Mouse (Mus musculus): Measurements from ENCODE around the gene Syngap1. TPM values are rescaled to one million over a fixed set of nuclear protein-coding genes. Genes with fewer than 3 reads are reported as not detected.

Syngap1 gene
- total and polyA plus RNA-seq, 3 experiments, result 2.7 to 24.6 TPM; not detected in 1

GRCm38 (mm10) chr17:27011998-27012672 is 71.1 kb downstream of the Syngap1 start (continued):
- peak; percentile 13; the same call in 1 of the 2 replicates for TF ChIP-seq CHD1 (IDR thresholded peaks at IDR 0.05; ENCODE audit: low read depth, low read length)
- TF ChIP-seq MXI1 (IDR thresholded peaks at IDR 0.05; ENCODE audit: low read depth, low read length), result peak; percentile 92
- no peak for TF ChIP-seq GATA1 (IDR thresholded peaks at IDR 0.05; ENCODE audit: low read depth, low read length)
- peak; percentile 88; the same call in 1 of the 2 replicates for TF ChIP-seq ELF1 (IDR thresholded peaks at IDR 0.05; ENCODE audit: low read depth, low read length)
- TF ChIP-seq TAL1 (IDR thresholded peaks at IDR 0.05; ENCODE audit: low read length), result no peak
- peak; percentile 89 for TF ChIP-seq MYC (IDR thresholded peaks at IDR 0.05; ENCODE audit: low read depth, low read length)
- peak; percentile 24; the same call in 1 of the 2 replicates for TF ChIP-seq SMC3 (IDR thresholded peaks at IDR 0.05; ENCODE audit: low read depth, low read length)
- TF ChIP-seq ZC3H11A (IDR thresholded peaks at IDR 0.05; ENCODE audit: low read depth, low read length), result no peak
- no peak for TF ChIP-seq ZNF384 (IDR thresholded peaks at IDR 0.05; ENCODE audit: low read depth, low read length)
- no peak for TF ChIP-seq MYB (IDR thresholded peaks at IDR 0.05; ENCODE audit: low read depth, low read length)
- peak; percentile 67; the same call in 1 of the 2 replicates for TF ChIP-seq ZMIZ1 (IDR thresholded peaks at IDR 0.05; ENCODE audit: low read depth, low read length)
- peak; percentile 85 for TF ChIP-seq USF1 (IDR thresholded peaks at IDR 0.05; ENCODE audit: low read depth, low read length)
- TF ChIP-seq E2F4 (IDR thresholded peaks at IDR 0.05; ENCODE audit: borderline replicate concordance, low read depth, low read length), result no peak
- TF ChIP-seq EP300 (IDR thresholded peaks at IDR 0.05; ENCODE audit: low read depth in 1 of 2, low read length in 2 of 2), result peak in 1 of 2 experiments; percentile 41; a peak in 1 of 4 replicates
- TF ChIP-seq UBTF (IDR thresholded peaks at IDR 0.05; ENCODE audit: borderline replicate concordance, insufficient read depth, low read depth, low read length), result no peak
- TF ChIP-seq TCF12 (IDR thresholded peaks at IDR 0.05; ENCODE audit: low read depth, low read length), result peak; percentile 59
- TF ChIP-seq CHD2 (IDR thresholded peaks at IDR 0.05; ENCODE audit: low read length), result 0 out of 2 replicates have a peak, but pooled peaks have one; percentile 16
- TF ChIP-seq GABPA (IDR thresholded peaks at IDR 0.05; ENCODE audit: low read depth, low read length), result no peak
- no peak for TF ChIP-seq POLR2AphosphoS5 (IDR thresholded peaks at IDR 0.05; ENCODE audit: borderline replicate concordance, low read depth, low read length)
- TF ChIP-seq SIN3A (IDR thresholded peaks at IDR 0.05; ENCODE audit: low read length), result peak; percentile 90
- peak; percentile 46 to 77; a peak in 3 of 4 replicates for TF ChIP-seq POLR2A (IDR thresholded peaks at IDR 0.05; ENCODE audit: control insufficient read depth in 1 of 2, insufficient read depth in 1 of 2, low read depth in 1 of 2, low read length in 2 of 2, poor library complexity in 1 of 2)
- peak in 1 of 2 experiments; percentile 52; a peak in 2 of 4 replicates for TF ChIP-seq USF2 (IDR thresholded peaks at IDR 0.05; ENCODE audit: borderline replicate concordance in 1 of 2, insufficient read depth in 1 of 2, low read depth in 1 of 2, low read length in 2 of 2)
- TF ChIP-seq HCFC1 (IDR thresholded peaks at IDR 0.05; ENCODE audit: low read depth, low read length), result peak; percentile 65; the same call in 1 of the 2 replicates
- no peak for TF ChIP-seq JUND (IDR thresholded peaks at IDR 0.05; ENCODE audit: low read depth, low read length)
- peak; percentile 70 for TF ChIP-seq NELFE (IDR thresholded peaks at IDR 0.05; ENCODE audit: low read depth, low read length)

All from MEL (cell line).